Mouse (Mus musculus) heart, postnatal 14 days (tissue): Measurements from ENCODE around the gene Ptpn22. TPM values are rescaled to one million over a fixed set of nuclear protein-coding genes. Genes with fewer than 3 reads are reported as not detected.

Experiments used
- DNase-seq, 2 experiments: peaks; one replicate each; pipeline ENCODE4 v3.0.0; 2021 to 2022
- intact Hi-C: fragments of 180-260 bp; cut with DNase I; formaldehyde crosslinking; loops from one replicate; pipeline ENCODE4 v1.15.1; 2025
- total RNA-seq, 2 experiments: library from RNA; stranded (reverse); gene quantifications; 2 replicates each; pipeline ENCODE4 v1.2.3; 2021

The Ptpn22 gene
- total RNA-seq, 2 experiments from 2014 or later, result 0.84 to 2.3 TPM

GRCm38 (mm10) chr3:103853804-103854203 lies 5.8 kb upstream of the Ptpn22 start:
- peak in 1 of 2 experiments; percentile 23 for DNase-seq
- intact Hi-C loops, result loop anchor here (2.0 kb wide), 1 partner anchor 33 kb away; no protein-coding TSS in a partner anchor

DNA sequence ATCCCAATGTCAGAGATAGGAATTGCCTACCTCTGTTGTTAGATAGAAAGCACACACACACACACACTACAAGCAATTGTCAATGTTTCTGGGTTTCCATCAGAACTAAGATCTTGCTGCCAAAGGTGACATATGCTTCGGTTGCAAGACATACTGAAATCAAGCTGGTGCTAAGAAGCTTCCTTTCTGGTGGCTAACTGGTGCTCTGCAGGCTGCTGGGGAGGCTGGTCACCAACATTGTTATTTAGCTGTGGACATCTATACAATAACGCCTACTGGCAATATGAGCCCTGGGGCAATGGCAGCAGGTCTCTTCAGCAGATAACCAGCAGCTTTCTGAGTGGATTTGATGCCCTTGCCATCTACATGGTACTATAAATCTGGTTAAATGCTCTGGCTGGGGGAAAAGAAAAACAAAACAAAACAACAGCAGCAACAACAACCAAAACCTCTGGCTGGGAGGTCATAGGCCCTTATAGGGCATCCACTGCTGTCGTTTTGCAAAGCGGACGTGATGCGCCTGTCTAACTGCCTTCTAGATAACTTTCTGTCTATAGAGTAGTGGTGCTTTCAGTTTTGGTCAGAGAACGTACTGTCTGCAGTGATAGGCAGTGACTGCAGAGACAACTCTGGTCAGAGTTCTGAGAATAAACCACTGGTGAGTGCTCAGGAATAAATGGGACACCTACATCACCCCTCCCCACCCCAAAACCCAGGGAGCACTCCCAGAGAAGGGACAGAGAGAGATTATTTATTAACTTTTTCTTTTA lies 2.4 kb upstream of the Ptpn22 start:
- intact Hi-C loops, result no loop called here
- no peak for DNase-seq

DNA sequence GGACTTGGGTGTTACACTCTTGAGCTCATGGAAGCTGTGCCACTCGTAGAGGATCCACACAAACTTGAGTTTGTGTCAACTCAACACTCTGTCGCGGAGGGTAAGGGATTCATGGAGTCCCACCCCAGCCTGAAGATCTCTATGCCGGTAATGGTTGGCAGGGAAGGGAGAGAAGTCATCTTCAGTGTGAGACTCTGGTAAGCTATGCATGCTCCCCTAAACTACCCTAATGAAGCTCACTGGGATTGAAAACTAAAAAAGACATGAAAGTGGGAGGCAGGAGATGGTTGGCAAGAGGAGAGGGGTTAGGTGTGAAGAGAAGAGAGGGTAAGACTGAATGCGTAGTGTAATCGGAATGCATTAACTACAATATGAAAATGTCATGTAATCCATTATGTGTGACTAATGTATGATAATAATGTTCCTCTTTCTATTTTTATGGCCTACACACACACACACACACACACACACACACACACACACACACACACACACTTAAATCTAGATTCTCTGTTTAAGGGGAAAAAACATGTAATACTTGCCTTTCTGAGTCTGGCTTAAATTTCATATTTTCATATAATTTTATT lies 1.5 kb upstream of the Ptpn22 start:
- DNase-seq, result no peak
- intact Hi-C loops, result no loop called here

DNA sequence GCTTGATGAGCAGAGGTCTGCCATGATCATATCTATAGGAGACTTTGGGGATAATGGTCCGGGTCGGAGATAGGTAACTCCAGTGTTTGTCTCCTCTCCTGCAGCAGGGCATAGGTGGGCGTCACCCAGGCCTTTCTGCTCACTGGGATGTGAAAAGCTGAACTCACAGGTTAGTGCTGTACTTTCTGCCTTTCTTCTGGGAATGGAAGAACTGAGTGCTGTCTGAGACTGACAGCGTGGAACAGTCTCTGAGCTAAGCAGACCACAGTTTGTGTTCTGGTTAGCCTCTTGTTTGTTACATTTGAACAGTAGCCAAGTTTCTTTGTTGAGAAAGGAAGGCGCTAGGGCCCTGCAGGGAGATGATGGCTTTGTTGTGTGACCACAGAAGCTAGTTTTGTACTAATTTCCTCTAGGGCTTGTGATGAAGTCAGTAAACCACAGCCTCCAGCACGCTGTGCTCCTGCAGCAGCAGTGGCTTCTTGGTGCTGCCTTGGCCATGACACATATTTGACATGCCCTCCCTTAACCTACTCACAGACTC lies 326 bp downstream of the Ptpn22 start:
- DNase-seq, result peak; percentile 4 to 19
- intact Hi-C loops, result no loop called here

DNA sequence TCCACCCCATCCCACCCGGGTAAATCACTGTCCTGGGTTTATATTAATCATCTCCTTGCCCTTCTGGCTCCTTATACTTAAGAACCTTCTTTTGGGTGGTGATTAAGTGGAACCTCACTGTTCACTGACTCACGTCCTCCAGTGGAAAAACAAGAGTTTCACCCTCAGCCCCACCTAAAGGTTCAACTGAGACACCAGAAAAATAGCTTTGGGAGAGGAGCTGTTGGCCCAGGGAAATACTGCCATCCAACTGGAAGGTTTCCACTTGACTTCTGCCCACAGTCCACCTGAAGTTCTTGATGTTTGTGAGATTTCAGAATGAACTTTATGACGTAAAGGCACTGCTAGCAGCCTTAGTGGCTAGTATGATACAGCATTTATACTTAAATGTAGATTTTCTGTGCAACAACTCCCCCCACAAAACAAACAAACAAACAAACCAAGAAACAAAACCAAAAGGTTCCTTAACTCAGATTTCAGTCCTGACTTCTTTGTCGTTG lies 3.2 kb downstream of the Ptpn22 start:
- no peak for DNase-seq
- intact Hi-C loops, result no loop called here

- no peak for DNase-seq
- intact Hi-C loops, result no loop called here
Measured at GRCm38 (mm10) chr3:103864200-103864599, 4.6 kb downstream of the Ptpn22 start.

GRCm38 (mm10) chr3:103867424-103867971 lies 7.9 kb downstream of the Ptpn22 start:
- intact Hi-C loops, result no loop called here
- no peak for DNase-seq

DNA sequence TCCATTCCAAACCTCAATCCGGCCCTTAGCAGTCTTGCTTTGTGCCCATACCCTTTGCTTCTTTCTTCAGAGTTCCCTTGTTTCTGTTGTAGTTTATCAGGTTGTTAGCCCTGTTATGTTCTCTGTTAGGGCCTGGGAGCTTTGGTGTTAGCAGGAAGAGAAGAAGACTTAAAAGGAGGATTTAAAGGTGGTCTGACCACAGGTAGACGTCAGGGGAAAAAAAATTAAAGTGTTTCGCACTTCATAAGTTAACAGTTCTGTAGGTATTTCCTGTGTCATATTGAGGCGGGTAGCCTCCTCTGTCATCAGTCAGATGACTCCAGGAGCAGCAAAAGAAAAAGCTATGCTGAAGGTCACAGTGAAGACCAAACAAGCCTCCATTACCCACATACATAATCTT lies 8.4 kb downstream of the Ptpn22 start:
- intact Hi-C loops, result no loop called here

GRCm38 (mm10) chr3:103872663-103873098 lies 13.1 kb downstream of the Ptpn22 start:
- DNase-seq, result no peak
- intact Hi-C loops, result no loop called here

More for the DNA sequence above, 8.4 kb downstream of the Ptpn22 start:
- DNase-seq, result no peak

GRCm38 (mm10) chr3:103874329-103874728 lies 14.7 kb downstream of the Ptpn22 start:
- no peak for DNase-seq
- intact Hi-C loops, result no loop called here

- intact Hi-C loops, result loop anchor here (1.0 to 10.0 kb wide), 5 partner anchors 33 to 491 kb away; partner anchors contain the start of gene Olfml3
- no peak for DNase-seq
Measured at GRCm38 (mm10) chr3:103885946-103886345, 26.4 kb downstream of the Ptpn22 start.

DNA sequence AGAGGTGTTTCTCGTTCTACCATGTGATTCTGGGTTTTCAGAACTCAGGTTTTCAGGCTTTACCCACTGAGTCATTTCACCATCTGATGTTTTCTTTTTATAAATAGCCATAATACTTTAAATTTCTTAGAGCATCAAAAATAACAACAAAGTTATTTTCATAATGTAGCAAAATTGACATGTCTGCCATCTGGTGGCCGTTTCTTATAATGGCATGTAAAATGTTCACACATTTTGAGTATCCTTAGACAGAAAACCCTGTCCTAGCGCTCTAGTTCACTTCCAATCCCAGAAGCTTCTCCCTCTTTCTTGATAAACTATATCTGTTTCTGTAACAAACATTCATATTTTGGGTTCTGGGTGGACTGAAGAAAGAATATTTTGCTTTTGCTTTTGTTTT lies 28.0 kb downstream of the Ptpn22 start:
- peak; percentile 33 to 65 for DNase-seq
- intact Hi-C loops, result loop anchor here (2.0 to 10.0 kb wide), 4 partner anchors 35 to 493 kb away; no protein-coding TSS in a partner anchor

GRCm38 (mm10) chr3:103893374-103893773 lies 33.8 kb downstream of the Ptpn22 start:
- intact Hi-C loops, result no loop called here
- no peak for DNase-seq

DNA sequence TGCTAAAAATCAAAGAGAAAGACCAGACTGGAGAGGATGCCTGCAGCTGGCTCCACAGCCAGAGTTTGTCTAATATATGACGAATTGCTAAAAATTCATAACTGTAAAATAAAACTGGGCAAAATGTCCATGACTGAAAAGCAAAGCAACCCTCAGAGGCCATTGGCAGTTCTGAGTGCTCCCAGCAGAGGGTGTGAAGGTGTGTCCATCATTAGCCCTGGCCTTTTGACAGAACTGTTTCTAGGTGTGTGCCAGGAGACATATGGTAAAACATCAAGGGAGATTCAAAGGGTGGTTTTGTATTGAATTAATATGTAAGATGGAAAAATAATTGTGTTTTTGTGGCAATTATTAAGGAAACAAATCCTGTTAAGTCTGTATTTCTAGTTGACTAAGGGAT lies 45.1 kb downstream of the Ptpn22 start:
- DNase-seq, result peak; percentile 46 to 61

DNA sequence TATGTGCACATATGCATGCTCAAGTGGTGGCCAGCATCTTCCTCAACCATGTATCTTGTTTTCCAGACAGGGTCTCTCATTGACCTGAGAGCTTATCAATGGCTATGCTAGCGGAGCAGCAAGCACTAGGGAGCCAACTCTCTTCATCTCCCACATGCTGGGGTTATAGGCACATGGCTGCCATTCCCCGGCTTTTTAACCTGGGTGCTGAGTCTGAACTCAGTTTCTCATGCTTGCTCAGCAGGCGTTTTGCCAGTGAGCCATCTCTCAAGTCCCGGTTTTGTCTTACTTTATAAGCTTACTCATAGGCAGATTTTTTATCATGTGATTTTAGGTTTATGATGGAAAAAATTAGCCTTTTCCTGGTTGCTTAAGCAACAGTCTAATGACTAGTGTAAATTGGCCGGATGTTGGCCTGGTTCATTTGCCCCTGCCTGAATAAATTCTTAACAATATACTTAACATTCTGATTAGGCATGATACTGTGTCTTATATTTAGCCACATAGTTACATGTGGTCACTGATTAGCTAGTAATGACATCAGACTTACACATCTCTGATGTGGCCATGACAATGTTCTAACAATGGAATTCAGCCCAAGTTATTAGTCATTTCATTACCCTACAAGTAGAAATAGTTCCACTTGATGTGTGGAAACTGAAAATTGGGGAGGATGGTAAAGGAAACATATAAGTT lies 47.9 kb downstream of the Ptpn22 start:
- no peak for DNase-seq
- intact Hi-C loops, result loop anchor here (5.0 kb wide), 1 partner anchor 535 kb away; no protein-coding TSS in a partner anchor

More for the DNA sequence above, 45.1 kb downstream of the Ptpn22 start:
- intact Hi-C loops, result loop anchor here (5.0 kb wide), 1 partner anchor 538 kb away; no protein-coding TSS in a partner anchor

DNA sequence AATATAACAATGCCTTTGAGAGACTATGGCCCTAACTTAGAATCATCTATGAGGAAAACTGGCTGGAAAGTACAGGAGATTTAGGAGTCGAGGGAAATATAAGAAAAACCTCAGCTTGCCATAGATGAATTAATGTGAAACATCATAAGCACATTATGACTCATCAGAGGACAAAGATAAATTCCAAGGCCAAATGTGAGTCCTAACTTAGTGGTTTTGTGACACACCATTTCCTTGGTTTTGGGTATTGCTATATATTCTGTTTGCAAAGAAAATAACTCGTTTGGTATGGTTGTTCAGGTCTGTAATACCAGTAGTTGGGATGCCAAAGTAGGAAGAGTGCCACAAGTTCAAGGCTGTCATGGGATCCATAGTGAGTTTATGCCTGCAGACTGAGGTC lies 49.2 kb downstream of the Ptpn22 start:
- intact Hi-C loops, result loop anchor here (5.0 kb wide), 1 partner anchor 534 kb away; no protein-coding TSS in a partner anchor
- no peak for DNase-seq

GRCm38 (mm10) chr3:103913451-103913961 lies 53.9 kb downstream of the Ptpn22 start:
- peak in 1 of 2 experiments; percentile 11 for DNase-seq
- intact Hi-C loops, result loop anchor here (10.0 kb wide), 1 partner anchor 301 kb away; no protein-coding TSS in a partner anchor

- DNase-seq, result peak; percentile 92 to 94
- intact Hi-C loops, result loop anchor here (2.0 to 10.0 kb wide), 2 partner anchors 55 to 301 kb away; partner anchors contain the start of gene Phtf1
Measured at GRCm38 (mm10) chr3:103914010-103914669, 54.5 kb downstream of the Ptpn22 start, which contains the start of gene Rsbn1. Gene Rsbn1, plus strand, starts transcription at chr3:103914120.
